Mouse (Mus musculus): Measurements from ENCODE around the gene Gcfc2. TPM values are rescaled to one million over a fixed set of nuclear protein-coding genes. Genes with fewer than 3 reads are reported as not detected.

Gcfc2 gene
- 11.7 and 14.8 TPM in 2 replicates for polyA plus RNA-seq (2012; rRNA removed)

DNA sequence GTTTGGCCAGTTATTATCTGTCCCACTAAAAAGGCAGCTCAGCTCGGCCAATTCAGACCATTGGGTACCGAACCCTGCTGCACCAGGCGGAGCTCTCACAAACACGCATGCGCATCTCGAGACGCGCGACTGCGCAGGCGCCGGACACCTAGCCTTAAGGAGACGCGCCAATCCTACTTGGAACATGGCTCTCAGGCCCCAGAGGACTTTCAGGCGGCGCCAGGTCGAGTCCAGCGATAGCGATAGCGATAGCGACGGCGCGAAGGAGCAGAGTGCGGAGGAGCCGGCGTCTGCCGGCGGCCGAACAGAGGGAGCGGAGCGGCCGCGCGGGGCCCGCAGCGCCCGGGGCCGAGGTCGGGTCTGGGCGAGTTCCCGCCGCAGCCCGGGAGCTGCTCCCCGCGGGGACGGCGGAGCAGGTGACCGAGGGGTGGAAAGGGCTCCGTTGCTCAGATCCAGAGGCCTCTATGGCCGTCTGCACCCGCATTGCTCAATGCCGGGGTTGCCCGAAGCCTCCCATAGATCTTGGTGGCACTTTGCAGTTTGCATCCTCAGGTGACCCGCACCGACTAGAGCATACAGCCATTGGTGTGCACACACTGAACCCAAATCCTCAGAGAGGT lies at the start of gene Gcfc2:
Gcfc2 (plus strand) TSS at position 147 of the 620 bp plus-strand sequence.
- TF ChIP-seq POLR2A (IDR thresholded peaks at IDR 0.05; ENCODE audit: borderline replicate concordance, extremely low read depth, insufficient read depth, insufficient read length, poor library complexity, severe bottlenecking) (peak; percentile 22; the same call in 1 of the 2 replicates), CTCF (IDR thresholded peaks at IDR 0.05; ENCODE audit: borderline replicate concordance, extremely low read depth, insufficient read depth, insufficient read length) (no peak)
- peak; percentile 97 for DNase-seq (ENCODE audit: low read depth)

DNA sequence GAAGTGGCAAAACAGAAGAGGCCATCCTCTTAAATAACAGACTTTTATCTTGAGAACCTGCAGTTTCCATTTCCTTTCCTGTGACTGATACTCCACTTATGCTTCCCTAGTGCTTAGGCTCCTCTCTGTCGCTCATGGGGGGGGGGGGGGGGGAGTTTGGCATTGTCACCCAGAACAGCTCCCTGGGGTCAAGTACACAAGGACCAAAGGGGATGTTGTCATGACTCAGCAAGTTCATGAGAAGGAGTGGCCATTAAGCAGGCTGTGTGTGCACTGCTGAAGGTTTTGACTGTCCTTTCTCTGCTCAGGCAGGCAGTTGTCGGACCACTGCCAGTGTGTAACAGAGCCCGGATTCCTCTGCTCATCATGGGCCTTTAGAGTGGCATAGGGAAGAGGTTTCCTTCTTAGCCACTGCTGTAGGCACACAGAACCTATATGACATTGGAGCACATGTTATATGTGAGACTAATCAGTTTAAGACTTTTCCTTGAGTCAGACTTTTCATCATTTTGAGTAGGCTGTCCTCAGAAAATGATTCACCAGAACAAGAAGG lies 27.7 kb upstream of the Gcfc2 start:
- DNase-seq (ENCODE audit: low read depth): no peak
- no peak for TF ChIP-seq CTCF (IDR thresholded peaks at IDR 0.05; ENCODE audit: borderline replicate concordance, extremely low read depth, insufficient read depth, insufficient read length)
- no peak for TF ChIP-seq POLR2A (IDR thresholded peaks at IDR 0.05; ENCODE audit: borderline replicate concordance, extremely low read depth, insufficient read depth, insufficient read length, poor library complexity, severe bottlenecking)

DNA sequence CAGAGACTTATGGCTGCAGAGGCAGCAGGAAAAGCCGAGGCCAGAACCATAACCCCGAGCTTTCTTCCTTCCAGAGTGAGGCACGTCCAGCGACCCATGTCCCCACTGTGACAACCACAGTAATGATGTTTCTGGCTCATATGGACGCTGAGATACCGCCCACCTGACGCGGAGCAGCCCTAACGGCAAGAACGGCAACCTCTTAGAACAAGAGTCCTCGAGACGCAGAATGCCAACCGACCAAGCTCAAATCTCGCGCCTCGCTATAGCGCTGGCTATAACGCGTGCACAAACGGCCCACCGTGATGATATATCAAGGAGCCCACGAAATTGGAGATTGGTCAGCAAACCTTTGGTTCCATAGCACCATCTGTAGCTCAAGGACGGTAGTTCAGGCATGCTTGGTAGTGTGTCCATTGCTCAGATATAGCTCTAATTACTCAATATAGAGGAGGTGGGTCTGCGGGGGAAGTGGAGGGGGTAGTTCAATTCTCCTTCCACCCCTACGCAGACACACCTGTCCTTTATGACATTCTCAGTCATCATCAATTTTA lies 13.1 kb upstream of the Gcfc2 start:
- no peak for DNase-seq (ENCODE audit: low read depth)
- no peak for TF ChIP-seq POLR2A (IDR thresholded peaks at IDR 0.05; ENCODE audit: borderline replicate concordance, extremely low read depth, insufficient read depth, insufficient read length, poor library complexity, severe bottlenecking)
- TF ChIP-seq CTCF (IDR thresholded peaks at IDR 0.05; ENCODE audit: borderline replicate concordance, extremely low read depth, insufficient read depth, insufficient read length): no peak

DNA sequence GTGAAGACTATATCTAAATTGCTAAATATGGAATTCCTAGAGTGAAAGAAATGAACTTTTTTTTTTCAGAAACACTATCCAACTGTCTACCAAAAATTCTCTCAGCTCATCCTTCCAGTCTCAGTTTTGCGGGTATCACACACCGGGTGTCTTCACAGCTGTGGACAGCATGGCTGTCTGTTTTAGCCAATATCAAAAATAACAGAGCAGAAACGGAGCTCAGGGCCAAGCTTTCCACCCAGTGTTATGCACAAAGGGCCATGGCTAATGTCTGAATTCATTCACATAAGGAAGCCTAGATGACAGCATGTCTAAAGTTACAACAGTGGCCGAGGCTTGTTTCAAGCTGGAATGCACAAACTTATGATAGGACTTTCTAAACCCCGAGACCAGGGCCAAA lies 12.2 kb upstream of the Gcfc2 start:
- TF ChIP-seq CTCF (IDR thresholded peaks at IDR 0.05; ENCODE audit: borderline replicate concordance, extremely low read depth, insufficient read depth, insufficient read length) (no peak), POLR2A (IDR thresholded peaks at IDR 0.05; ENCODE audit: borderline replicate concordance, extremely low read depth, insufficient read depth, insufficient read length, poor library complexity, severe bottlenecking) (no peak)
- no peak for DNase-seq (ENCODE audit: low read depth)

DNA sequence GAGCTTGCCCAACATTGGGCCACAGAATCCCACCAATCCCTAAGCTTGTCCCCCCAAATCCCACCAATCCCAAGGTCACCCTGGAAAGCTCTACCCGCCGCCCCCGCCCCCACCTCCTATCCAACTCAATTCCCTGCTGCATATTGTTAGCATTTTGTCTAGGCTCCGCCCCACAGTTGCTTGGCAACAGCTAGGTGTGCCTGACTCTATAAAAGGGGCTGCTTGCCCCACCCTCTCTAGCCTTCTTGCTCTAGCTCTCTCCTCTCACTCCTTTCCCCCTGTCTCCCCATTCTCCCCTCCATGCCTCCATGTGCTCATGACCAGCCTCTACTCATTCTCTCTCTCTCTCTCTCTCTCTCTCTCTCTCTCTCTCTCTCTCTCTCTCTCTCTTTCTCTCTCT lies 11.8 kb upstream of the Gcfc2 start:
- no peak for TF ChIP-seq CTCF (IDR thresholded peaks at IDR 0.05; ENCODE audit: borderline replicate concordance, extremely low read depth, insufficient read depth, insufficient read length)
- no peak for TF ChIP-seq POLR2A (IDR thresholded peaks at IDR 0.05; ENCODE audit: borderline replicate concordance, extremely low read depth, insufficient read depth, insufficient read length, poor library complexity, severe bottlenecking)
- no peak for DNase-seq (ENCODE audit: low read depth)

DNA sequence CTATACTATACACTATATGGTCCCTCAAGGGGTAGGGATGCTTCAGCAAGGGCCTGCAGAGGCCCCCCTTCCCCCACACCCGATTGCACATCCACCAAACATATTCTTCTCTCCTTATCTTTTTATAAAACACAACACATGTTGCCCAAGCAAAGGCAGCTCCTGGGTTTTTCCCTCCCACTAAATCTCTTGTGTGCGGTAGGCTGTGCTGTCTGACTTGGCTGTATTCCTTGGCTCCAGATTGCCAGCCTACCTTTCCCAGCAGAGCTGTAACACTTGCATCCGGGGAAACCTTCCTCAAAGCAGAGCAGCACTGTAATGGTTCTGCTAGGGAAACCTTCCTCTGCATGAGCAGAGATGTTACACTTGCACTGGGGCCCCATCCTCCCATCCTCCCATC lies 11.3 kb upstream of the Gcfc2 start:
- DNase-seq (ENCODE audit: low read depth): peak; percentile 42

DNA sequence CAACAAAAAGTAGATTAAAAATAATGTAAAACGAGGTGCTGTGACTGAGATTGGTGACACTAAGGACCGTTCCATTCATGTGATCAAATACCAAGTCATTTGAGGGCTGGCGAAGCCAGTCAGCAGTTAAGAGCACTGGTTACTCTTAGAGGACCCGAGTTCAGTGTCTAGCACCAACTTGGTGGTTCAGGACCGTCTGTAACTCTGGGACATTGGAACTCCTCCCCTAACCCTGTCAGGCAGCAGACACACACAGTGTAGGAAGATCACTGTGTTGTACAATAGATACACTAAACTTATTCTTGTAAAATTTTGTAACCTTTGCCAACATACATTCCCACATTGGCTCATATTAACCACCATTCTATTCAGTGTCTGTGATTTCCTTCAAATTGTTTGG lies 835 bp downstream of the Gcfc2 start:
- TF ChIP-seq POLR2A (IDR thresholded peaks at IDR 0.05; ENCODE audit: borderline replicate concordance, extremely low read depth, insufficient read depth, insufficient read length, poor library complexity, severe bottlenecking): no peak
- no peak for TF ChIP-seq CTCF (IDR thresholded peaks at IDR 0.05; ENCODE audit: borderline replicate concordance, extremely low read depth, insufficient read depth, insufficient read length)
- peak; percentile 17 for DNase-seq (ENCODE audit: low read depth)

More for the DNA sequence above, 11.3 kb upstream of the Gcfc2 start:
- TF ChIP-seq CTCF (IDR thresholded peaks at IDR 0.05; ENCODE audit: borderline replicate concordance, extremely low read depth, insufficient read depth, insufficient read length): no peak
- no peak for TF ChIP-seq POLR2A (IDR thresholded peaks at IDR 0.05; ENCODE audit: borderline replicate concordance, extremely low read depth, insufficient read depth, insufficient read length, poor library complexity, severe bottlenecking)

DNA sequence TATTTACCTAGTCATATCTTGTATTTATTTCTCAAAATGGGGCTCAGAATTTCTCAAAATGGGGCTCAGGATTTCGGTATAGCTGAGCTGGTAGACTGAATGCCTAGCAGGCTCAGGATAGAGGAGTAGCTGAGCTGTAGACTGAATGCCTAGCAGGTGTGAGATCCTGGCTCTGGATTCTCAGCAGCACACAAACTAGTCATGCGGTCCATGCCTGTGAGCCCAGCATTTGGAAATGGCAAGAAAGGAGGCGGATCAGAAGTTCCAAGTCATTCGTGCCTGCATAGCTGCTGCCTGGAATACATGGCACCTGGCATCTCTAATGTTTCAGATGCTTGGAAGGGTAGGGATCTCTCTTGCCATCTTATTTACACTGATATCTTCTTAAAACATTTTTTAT lies 5.9 kb downstream of the Gcfc2 start:
- no peak for TF ChIP-seq POLR2A (IDR thresholded peaks at IDR 0.05; ENCODE audit: borderline replicate concordance, extremely low read depth, insufficient read depth, insufficient read length, poor library complexity, severe bottlenecking)
- TF ChIP-seq CTCF (IDR thresholded peaks at IDR 0.05; ENCODE audit: borderline replicate concordance, extremely low read depth, insufficient read depth, insufficient read length): no peak
- no peak for DNase-seq (ENCODE audit: low read depth)

DNA sequence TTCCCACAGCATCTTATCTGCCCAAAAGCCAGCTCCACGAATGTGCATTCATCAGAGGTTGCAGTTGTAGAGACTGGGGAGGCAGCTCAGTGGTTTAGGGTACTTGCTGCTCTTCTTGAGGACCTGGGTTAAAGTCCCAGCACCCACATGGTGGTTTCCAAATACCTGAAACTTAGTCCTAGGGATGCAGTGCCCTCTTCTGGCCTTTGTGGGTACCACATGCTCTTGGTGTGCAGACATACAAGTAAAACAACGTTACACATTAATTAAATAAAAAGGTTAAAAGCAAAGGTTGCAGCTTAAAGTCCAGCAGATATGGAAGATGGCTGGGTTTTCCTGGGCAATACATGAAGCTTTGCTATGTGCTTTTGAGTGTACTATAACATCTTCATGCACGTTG lies 9.8 kb downstream of the Gcfc2 start:
- no peak for TF ChIP-seq POLR2A (IDR thresholded peaks at IDR 0.05; ENCODE audit: borderline replicate concordance, extremely low read depth, insufficient read depth, insufficient read length, poor library complexity, severe bottlenecking)
- peak; percentile 29; the same call in 1 of the 2 replicates for TF ChIP-seq CTCF (IDR thresholded peaks at IDR 0.05; ENCODE audit: borderline replicate concordance, extremely low read depth, insufficient read depth, insufficient read length)
- DNase-seq (ENCODE audit: low read depth): no peak

DNA sequence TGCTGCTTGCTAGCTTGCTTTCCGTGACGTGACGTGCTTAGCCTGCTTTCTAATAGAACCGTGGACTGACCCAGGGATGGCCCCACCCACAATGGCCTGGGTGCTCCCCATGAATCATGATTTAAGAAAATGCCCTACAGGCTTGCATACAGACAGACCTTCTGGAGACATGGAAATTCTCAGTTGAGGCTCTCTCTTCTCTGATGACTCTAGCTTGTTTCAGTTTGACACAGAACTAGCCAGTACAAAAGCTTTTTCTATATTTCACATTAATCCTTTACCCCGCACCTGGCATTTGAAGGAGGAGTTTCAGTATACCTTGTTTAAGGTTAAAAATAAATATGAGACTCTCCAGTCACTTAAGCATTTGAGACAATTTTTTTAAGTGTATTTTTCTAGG lies 18.2 kb downstream of the Gcfc2 start:
- no peak for DNase-seq (ENCODE audit: low read depth)
- TF ChIP-seq CTCF (IDR thresholded peaks at IDR 0.05; ENCODE audit: borderline replicate concordance, extremely low read depth, insufficient read depth, insufficient read length): no peak
- no peak for TF ChIP-seq POLR2A (IDR thresholded peaks at IDR 0.05; ENCODE audit: borderline replicate concordance, extremely low read depth, insufficient read depth, insufficient read length, poor library complexity, severe bottlenecking)

DNA sequence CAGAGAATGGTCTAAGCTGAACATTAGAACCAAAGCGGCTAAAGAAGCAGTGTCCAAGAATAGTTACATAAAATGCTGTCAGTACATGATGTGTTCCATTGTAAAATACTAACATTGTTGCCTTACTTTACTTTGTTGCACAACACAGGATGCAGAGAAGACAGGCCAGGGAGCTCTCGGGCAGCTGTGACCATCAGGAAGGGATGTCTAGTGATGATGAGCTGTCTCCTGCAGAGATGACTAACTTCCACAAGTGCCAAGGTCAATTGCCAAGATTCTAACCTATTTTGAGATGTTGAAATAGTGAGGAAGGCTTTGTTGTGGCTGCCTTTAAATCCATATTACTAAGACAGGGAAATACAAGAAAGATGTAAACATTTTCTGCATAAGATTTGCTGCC lies 19.8 kb downstream of the Gcfc2 start:
- TF ChIP-seq POLR2A (IDR thresholded peaks at IDR 0.05; ENCODE audit: borderline replicate concordance, extremely low read depth, insufficient read depth, insufficient read length, poor library complexity, severe bottlenecking) (no peak), CTCF (IDR thresholded peaks at IDR 0.05; ENCODE audit: borderline replicate concordance, extremely low read depth, insufficient read depth, insufficient read length) (no peak)
- DNase-seq (ENCODE audit: low read depth): no peak

DNA sequence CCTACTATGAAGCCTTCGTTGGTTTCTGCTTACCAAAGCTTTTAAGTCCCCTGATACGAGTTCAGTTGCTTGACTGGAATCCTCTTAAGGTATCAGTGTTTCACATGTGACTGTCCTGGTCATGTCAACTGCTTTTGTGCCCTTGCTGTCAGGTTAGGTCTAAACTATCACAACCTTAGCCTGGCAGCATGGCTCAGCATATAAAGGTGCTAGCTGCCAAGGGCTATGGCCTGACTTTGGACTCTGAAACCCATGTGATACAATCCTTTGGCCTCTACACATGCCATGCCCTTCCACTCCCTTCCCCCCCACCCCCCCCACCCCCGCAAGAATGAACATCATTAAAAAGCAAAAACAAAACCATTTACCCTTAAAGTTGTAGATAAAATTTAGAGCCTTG lies 21.0 kb downstream of the Gcfc2 start:
- no peak for DNase-seq (ENCODE audit: low read depth)
- TF ChIP-seq POLR2A (IDR thresholded peaks at IDR 0.05; ENCODE audit: borderline replicate concordance, extremely low read depth, insufficient read depth, insufficient read length, poor library complexity, severe bottlenecking): no peak
- no peak for TF ChIP-seq CTCF (IDR thresholded peaks at IDR 0.05; ENCODE audit: borderline replicate concordance, extremely low read depth, insufficient read depth, insufficient read length)
